In genomic region chr2:135559328-135559727, GRCm38 (mm10) we compare ENCODE assay signal across 18 mouse cellular contexts.
DNase-seq lines count a peak whose midpoint lies in the region; ATAC-seq lines count a peak whose summit lies in the region.
"Had no signal": no experiment of that assay in that cellular context is flagged by ENCODE, and none has a peak within 500 bp of the region (broad histone marks: within the 10 kb centered on the region; RNA-seq: fewer than 3 reads in every experiment).

No protein-coding gene starts in this region.

- ATAC-seq in embryonic facial prominence, embryonic 14.5 days (ENCODE audit: low read depth), result no peak
- no peak for ATAC-seq in megakaryocyte-erythroid progenitor cell, adult 5-6 weeks (replicated peaks; ENCODE audit: low FRiP score, low TSS enrichment, poor library complexity, severe bottlenecking)
- ATAC-seq: forebrain, embryonic 14.5 days; lung, postnatal 0 days had no signal

- 58% methylated on average over 3 of the region's 3 CpGs for WGBS in embryonic facial prominence, embryonic 14.5 days
- 57% methylated on average over 3 of the region's 3 CpGs for WGBS in embryonic facial prominence, embryonic 10.5 days

- no peaks in the 10 kb centered on the region for H3K4me1 ChIP-seq in embryonic facial prominence, embryonic 14.5 days (ENCODE audit: control insufficient read depth, insufficient read depth, low read length)
- H3K4me1 ChIP-seq in embryonic facial prominence, embryonic 10.5 days, result no peaks in the 10 kb centered on the region

- DNase-seq in embryonic facial prominence, embryonic 14.5 days (ENCODE audit: low spot score), result peak; percentile 56
- DNase-seq in embryonic facial prominence, embryonic 10.5 days (ENCODE audit: low spot score), result no peak
- peak; percentile 8 to 26 for DNase-seq in kidney, postnatal 36 days
- no peak for DNase-seq in kidney, adult 18-20 months
- DNase-seq in gastrocnemius, postnatal 14 days, result peak; percentile 47
- DNase-seq in heart, postnatal 4 days, result peak; percentile 26
- DNase-seq in right cerebral cortex, postnatal 36 days (ENCODE audit: low spot score in 2 of 2), result no peak
- DNase-seq: adrenal gland, adult 2 months; cerebellum, adult 9-10 months; layer of hippocampus, postnatal 36 days; spleen, adult 18-20 months; thymus, postnatal 4 days had no signal

- H3K9ac ChIP-seq in embryonic facial prominence, embryonic 14.5 days (ENCODE audit: low read depth, low read length), result no peak overlapping the region
- H3K9ac ChIP-seq: liver, embryonic 14.5 days had no signal

- no peaks in the 10 kb centered on the region for H3K27me3 ChIP-seq in embryonic facial prominence, embryonic 14.5 days (replicated peaks; ENCODE audit: control insufficient read depth, insufficient read depth, low read length)
- no peaks in the 10 kb centered on the region for H3K27me3 ChIP-seq in embryonic facial prominence, embryonic 10.5 days (replicated peaks; ENCODE audit: low read depth, poor library complexity, severe bottlenecking)

- intact Hi-C loops in gastrocnemius, postnatal 14 days (cut with DNase I; ENCODE audit: low total_unique reads), result no loop called here

- H3K9me3 ChIP-seq in embryonic facial prominence, embryonic 14.5 days (ENCODE audit: control insufficient read depth, low read length), result no peaks in the 10 kb centered on the region
- H3K9me3 ChIP-seq in embryonic facial prominence, embryonic 10.5 days, result no peaks in the 10 kb centered on the region

- H3K36me3 ChIP-seq in embryonic facial prominence, embryonic 14.5 days (ENCODE audit: control insufficient read depth, insufficient read depth, low read length), result no peaks in the 10 kb centered on the region
- H3K36me3 ChIP-seq in embryonic facial prominence, embryonic 10.5 days (replicated peaks), result no peaks in the 10 kb centered on the region

- H3K27ac ChIP-seq in embryonic facial prominence, embryonic 14.5 days (replicated peaks; ENCODE audit: low read depth, low read length), result no peak overlapping the region
- H3K27ac ChIP-seq in embryonic facial prominence, embryonic 10.5 days (replicated peaks), result no peak overlapping the region
- H3K27ac ChIP-seq: kidney, postnatal 0 days; liver, embryonic 14.5 days had no signal

- no peak overlapping the region for H3K4me2 ChIP-seq in embryonic facial prominence, embryonic 14.5 days (ENCODE audit: low read depth, low read length)
- H3K4me2 ChIP-seq: midbrain, embryonic 11.5 days had no signal

- no peak overlapping the region for H3K4me3 ChIP-seq in embryonic facial prominence, embryonic 14.5 days (ENCODE audit: low read depth, low read length)
- H3K4me3 ChIP-seq in embryonic facial prominence, embryonic 10.5 days, result no peak overlapping the region

Comparison
In these comparisons a context has a peak if more than half of its experiments do, and no peak if none do; other contexts are left out.
1. DNase-seq: peak in embryonic facial prominence, embryonic 14.5 days (single experiment), kidney, postnatal 36 days (2 of 2), gastrocnemius, postnatal 14 days (single experiment) and heart, postnatal 4 days (single experiment); none in embryonic facial prominence, embryonic 10.5 days (single experiment), kidney, adult 18-20 months (single experiment) and right cerebral cortex, postnatal 36 days (0 of 2).